Comparison of ENCODE assay signal across 8 mouse cellular contexts in genomic region chr12:88361120-88361445, GRCm38 (mm10). TPM values are rescaled to one million over a fixed set of nuclear protein-coding genes. Genes with fewer than 3 reads are reported as not detected.
DNase-seq lines count a peak whose midpoint lies in the region; ATAC-seq and TF ChIP-seq lines count a peak whose summit lies in the region.

No protein-coding gene starts in this region.

- no peaks in the 10 kb centered on the region for H3K27me3 ChIP-seq in heart, embryonic 11.5 days (ENCODE audit: control insufficient read depth, insufficient read depth, low read length)
- H3K27me3 ChIP-seq in E14TG2a.4 (ENCODE audit: insufficient read depth, low read length) = no peaks in the 10 kb centered on the region

- H3K36me3 ChIP-seq in heart, embryonic 11.5 days (ENCODE audit: control insufficient read depth, insufficient read depth, low read length) = no peaks in the 10 kb centered on the region
- H3K36me3 ChIP-seq in E14TG2a.4 (ENCODE audit: insufficient read depth, low read length) = no peaks in the 10 kb centered on the region

- TF ChIP-seq CTCF in E14TG2a.4 (conservative IDR thresholded peaks at IDR 0.05; ENCODE audit: low read length) = no peak

- H3K4me2 ChIP-seq in heart, embryonic 11.5 days = peak overlapping the region; percentile 87

- H3K9me3 ChIP-seq in heart, embryonic 11.5 days (replicated peaks; ENCODE audit: control insufficient read depth, low read length) = no peaks in the 10 kb centered on the region
- no peaks in the 10 kb centered on the region for H3K9me3 ChIP-seq in E14TG2a.4 (ENCODE audit: low read length)

- no peak overlapping the region; the same call in 1 of the 2 replicates for H3K27ac ChIP-seq in heart, embryonic 11.5 days (ENCODE audit: low read depth, low read length)

- DNase-seq in heart, postnatal 14 days = no peak
- DNase-seq in frontal cortex, postnatal 25 days (ENCODE audit: low spot score in 2 of 2) = no peak
- no peak for DNase-seq in left cerebral cortex, postnatal 10 days (ENCODE audit: extremely low spot score in 1 of 2, low spot score in 2 of 2)

- H3K4me3 ChIP-seq in heart, embryonic 11.5 days (ENCODE audit: low read depth, low read length) = peak overlapping the region; percentile 82
- peak overlapping the region; percentile 91 for H3K4me3 ChIP-seq in E14TG2a.4 (replicated peaks; ENCODE audit: low read length)

- H3K9ac ChIP-seq in heart, embryonic 11.5 days (ENCODE audit: low read depth, low read length) = peak overlapping the region; percentile 78

- WGBS in heart, embryonic 11.5 days (ENCODE audit: insufficient replicate concordance) = 46% methylated on average over 9 of the region's 9 CpGs

- peaks cover 3% of the 10 kb centered on the region; the same call in 1 of the 2 replicates for H3K4me1 ChIP-seq in heart, embryonic 11.5 days (ENCODE audit: control insufficient read depth, insufficient read depth, low read length)
- H3K4me1 ChIP-seq in E14TG2a.4 (replicated peaks; ENCODE audit: low read depth, low read length) = peaks cover 5% of the 10 kb centered on the region; the same call in 1 of the 2 replicates

- ATAC-seq in heart, embryonic 11.5 days (replicated peaks; ENCODE audit: insufficient number of reproducible peaks, low FRiP score, low TSS enrichment) = no peak
- ATAC-seq in hematopoietic stem cell, adult 5-6 weeks (replicated peaks in 1 of 2; ENCODE audit: insufficient read depth in 1 of 2, low FRiP score in 2 of 2, low TSS enrichment in 1 of 2, low read depth in 1 of 2, poor library complexity in 2 of 2, severe bottlenecking in 2 of 2) = peak; percentile 28 to 34; a peak in 1 of 4 replicates
- ATAC-seq in megakaryocyte progenitor cell, adult 5-6 weeks (replicated peaks; ENCODE audit: poor library complexity) = peak; percentile 51
- no peak for ATAC-seq in erythroid progenitor cell, adult 5-6 weeks (replicated peaks; ENCODE audit: low FRiP score, poor library complexity, severe bottlenecking)

- intact Hi-C loops in heart, postnatal 14 days (cut with DNase I) = loop anchor here (10.0 kb wide), 1 partner anchor 96 kb away; no protein-coding TSS in a partner anchor
- intact Hi-C loops in left cerebral cortex, postnatal 10 days (cut with DNase I) = no loop called here

RNA-seq across cellular contexts. Expression of gene Adck1, which starts 0.7 kb away (rescaled TPM):
- polyA plus RNA-seq in heart, embryonic 11.5 days (2014; fragmentation: Nextera tagmentation; extraction: Ambion mirVana) = 9.6 and 13.6 TPM in 2 replicates
- total RNA-seq in heart, postnatal 14 days (2021) = 10 to 100 TPM; 24.6 to 25.4 TPM
- total RNA-seq in hematopoietic stem cell, adult 5-6 weeks (2017) = 15.1 and 22.7 TPM in 2 replicates
- 10.2 and 11.8 TPM in 2 replicates for total RNA-seq in megakaryocyte progenitor cell, adult 5-6 weeks (2015)
- 21.7 and 25.7 TPM in 2 replicates for total RNA-seq in megakaryocyte progenitor cell, adult 5-6 weeks (2017)
- 10 to 100 TPM; 34.3 to 36.3 TPM for total RNA-seq in left cerebral cortex, postnatal 10 days (2021)
- 1.4 TPM in 1 of 2 replicates, not detected in the other for total RNA-seq in erythroid progenitor cell, adult 5-6 weeks (2015; ENCODE audit: low replicate concordance)
- 0.53 TPM in 1 of 2 replicates, not detected in the other for total RNA-seq in erythroid progenitor cell, adult 5-6 weeks (2017; ENCODE audit: low replicate concordance)

RNA-seq across cellular contexts. Expression of gene Gm5039, which starts 37.3 kb away (rescaled TPM):
- polyA plus RNA-seq in heart, embryonic 11.5 days (2014; fragmentation: Nextera tagmentation; extraction: Ambion mirVana) = not detected in 2 replicates
- not detected for total RNA-seq in heart, postnatal 14 days (2021)
- total RNA-seq in hematopoietic stem cell, adult 5-6 weeks (2017) = not detected in 2 replicates
- total RNA-seq in megakaryocyte progenitor cell, adult 5-6 weeks (2015) = not detected in 2 replicates
- total RNA-seq in megakaryocyte progenitor cell, adult 5-6 weeks (2017) = not detected in 2 replicates
- total RNA-seq in left cerebral cortex, postnatal 10 days (2021) = not detected
- total RNA-seq in erythroid progenitor cell, adult 5-6 weeks (2015; ENCODE audit: low replicate concordance) = not detected in 2 replicates
- not detected in 2 replicates for total RNA-seq in erythroid progenitor cell, adult 5-6 weeks (2017; ENCODE audit: low replicate concordance)

Comparison
In these comparisons a context has a peak if more than half of its experiments do, and no peak if none do; other contexts are left out.
1. ATAC-seq: peak in hematopoietic stem cell, adult 5-6 weeks (2 of 2) and megakaryocyte progenitor cell, adult 5-6 weeks (single experiment); none in heart, embryonic 11.5 days (single experiment) and erythroid progenitor cell, adult 5-6 weeks (single experiment).